Mouse (Mus musculus) skeletal muscle tissue, adult 2 months (tissue): ENCODE results near the gene 4930447C04Rik.
A peak's percentile ranks its signal among the peaks of the same experiment; 100 is the strongest.

Source experiments
- DNase-seq: peaks from one replicate; pipeline ENCODE4 v3.0.0-alpha.2; 2012; ENCODE audit warnings: low read depth, low spot score

4930447C04Rik gene

DNA sequence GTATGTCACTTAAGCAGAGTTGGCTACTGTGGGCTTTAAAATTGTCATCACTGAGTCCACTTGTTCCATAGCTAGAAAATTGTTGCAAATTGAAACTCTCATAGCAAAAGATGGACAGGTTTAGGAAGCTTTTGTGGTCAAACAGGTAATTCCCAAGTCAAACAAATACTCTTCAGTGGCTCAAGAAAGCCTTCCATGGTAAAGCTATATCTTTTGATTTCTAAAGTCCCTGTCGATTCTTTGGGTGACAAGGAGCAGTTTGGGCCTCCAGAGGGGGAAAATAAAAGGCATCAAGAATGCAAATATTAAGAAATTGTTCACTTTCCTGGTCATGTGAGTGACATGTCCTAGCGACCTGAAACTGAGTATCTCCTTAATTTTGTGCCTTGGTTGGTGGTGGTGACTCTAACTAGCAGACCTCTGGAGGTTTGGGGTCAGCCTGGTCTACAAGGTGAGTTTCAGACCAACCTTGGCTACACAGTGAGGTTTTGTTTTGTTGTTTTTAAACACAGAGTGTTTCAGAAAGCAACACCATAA lies 3.1 kb upstream of the 4930447C04Rik start:
- no peak for DNase-seq

DNA sequence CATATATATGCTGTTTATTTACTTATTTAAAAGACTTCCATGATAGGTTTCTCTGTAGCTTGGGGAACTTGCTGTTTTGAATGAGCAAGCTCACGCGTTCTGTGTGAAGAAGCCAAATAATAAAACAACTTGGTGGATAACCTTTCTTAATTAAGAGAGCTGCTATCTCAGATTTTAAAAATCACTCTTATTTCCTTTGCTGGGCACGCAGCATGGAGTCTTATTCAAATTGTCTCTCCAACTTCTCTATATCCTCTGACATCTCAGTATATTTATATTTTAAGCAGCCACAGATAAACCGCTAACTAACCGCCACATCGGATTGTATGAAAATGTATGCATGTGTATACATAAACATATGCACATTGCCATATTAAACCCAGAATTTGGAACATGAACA lies 1.6 kb upstream of the 4930447C04Rik start:
- no peak for DNase-seq

DNA sequence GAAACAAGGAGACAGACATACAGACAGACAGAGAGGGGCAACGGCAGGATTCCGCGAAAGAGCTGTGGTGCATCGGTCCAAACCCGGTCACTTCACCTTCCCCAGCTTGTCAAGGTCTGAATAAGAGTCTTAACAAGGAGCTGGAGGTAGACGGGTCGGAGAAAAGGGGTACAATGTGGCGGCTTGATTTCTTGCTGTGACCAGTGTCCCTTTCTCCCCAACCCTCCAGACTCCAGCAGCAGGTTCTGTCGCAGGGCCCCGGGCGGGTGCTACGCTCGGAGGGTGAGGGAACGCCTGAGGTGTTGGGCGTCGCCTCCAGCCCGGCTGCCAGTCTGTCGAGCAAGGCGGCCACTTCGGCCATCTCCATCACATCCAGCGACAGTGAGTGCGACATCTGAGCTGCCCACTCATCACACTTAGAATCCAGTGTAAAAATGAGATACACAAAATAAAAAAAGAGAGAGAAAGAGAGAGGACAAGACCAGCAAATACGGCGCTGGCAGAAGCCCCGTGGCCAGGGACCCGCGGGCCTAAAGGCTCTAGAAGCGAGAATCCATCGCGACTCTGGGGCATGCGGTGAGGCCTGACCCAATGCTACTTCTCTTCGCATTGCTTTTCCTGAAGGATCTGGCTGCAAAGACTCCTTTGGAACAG lies 951 bp upstream of the 4930447C04Rik start:
- no peak for DNase-seq

DNA sequence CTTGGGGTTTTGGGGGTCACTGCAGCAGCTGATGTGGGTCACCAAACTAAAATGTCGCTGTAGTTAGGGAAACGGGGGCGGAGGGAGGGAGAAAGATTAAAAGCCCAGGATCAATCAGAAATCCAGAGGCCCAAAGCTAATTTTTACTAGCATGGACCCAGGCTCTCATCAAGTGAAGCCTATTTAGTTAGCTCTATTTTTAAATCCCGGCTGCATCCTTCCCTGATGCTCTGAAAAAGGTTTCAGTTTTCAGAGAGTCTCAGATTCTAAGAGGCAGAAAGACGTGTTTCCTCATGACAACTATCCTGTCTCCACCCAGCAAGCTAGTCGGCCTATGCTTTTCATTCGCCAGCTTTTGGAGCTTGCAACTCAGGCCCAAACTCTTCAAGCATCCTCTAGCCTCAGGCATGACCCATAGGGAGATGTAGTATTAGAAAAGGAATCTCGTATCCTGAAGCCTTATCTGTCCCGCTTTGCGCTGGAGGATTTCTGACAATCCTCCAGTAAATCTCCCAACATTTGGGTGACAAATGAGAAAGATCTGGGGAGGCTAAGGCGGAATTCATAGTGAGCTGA lies 336 bp upstream of the 4930447C04Rik start:
- DNase-seq, result no peak

DNA sequence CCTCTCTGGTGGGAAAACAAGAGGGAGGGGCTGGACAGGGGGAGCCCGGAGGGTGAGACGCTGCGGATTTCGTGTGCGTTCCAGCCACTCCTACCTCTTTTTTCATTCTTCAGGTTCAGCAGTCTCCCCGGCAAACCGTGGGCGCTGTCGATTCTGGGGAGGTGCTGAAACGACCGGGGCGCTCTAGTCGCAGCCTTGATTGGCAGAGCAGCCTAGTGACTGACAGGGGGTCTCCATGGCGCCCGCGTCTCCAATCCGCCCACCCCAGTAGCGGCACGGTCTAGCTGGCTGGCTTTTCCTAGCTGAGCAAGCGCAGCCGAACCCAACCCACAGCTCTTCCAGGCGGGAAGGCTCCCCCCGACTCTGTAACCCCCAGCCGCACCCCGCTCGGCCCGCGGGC lies 958 bp downstream of the 4930447C04Rik start, which contains the start of gene Six6:
Six6 (plus strand) TSS at position 277 of the 400 bp plus-strand sequence.
- no peak for DNase-seq

DNA sequence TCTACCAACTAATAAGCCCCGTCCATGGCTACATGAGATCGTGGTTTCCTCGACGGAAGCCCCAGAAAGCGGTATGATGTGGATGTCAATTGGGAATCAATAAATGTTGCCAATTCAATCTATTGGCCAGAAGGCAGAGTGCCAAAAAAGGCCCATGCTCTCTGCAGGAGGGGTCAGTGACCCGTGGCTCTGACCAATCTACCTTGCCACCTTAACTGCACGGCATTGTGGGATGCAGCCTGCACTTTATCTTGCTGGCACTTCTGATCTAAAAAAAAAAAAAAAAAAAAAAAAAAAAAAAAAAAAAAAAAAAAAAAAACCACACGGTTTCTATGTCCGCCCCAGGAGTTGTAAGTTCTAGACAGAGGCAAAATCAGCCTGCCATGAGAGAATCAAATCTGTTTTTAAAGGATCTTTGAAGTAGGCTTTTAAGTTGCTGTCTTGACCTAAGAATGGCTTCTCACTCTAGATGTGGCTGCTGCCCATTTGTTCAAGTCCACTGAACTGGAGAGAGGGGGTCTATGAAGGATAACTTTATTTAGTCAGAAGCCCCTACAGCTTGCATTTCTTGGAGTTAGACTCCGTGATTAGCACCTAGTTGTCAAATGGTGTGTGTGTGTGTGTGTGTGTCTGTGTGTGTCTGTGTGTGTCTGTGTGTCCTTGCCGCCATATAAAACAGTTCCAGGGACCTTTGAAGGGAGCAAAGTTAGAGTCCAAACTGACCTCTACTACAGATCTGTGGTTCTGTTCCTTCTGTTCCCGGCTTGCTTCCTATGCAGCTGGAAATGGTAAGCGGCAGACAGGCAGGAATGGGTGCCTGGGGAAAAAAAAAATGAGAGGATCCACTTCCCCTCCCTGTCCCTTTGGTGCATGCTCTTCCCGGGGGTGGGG lies 1.7 kb downstream of the 4930447C04Rik start:
- DNase-seq, result no peak

DNA sequence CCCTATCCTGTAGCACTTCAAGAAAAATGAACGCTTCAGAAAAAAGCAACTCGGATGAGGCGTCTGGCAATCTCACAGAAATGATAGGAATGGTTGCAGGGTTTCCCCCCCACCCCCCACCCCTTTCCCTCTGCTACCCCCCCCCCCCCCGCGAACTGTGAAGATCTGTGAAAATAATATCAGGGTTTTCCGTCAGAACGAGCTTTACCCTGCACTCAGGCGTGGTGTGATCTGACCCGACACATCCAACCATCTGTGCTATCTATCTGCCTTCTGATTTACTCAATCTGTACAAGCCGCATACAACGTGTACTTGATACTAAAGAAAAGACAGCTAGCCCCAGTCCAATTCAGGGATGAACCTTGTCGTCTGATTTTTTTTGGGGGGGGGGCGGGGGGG lies 2.4 kb downstream of the 4930447C04Rik start:
- no peak for DNase-seq

DNA sequence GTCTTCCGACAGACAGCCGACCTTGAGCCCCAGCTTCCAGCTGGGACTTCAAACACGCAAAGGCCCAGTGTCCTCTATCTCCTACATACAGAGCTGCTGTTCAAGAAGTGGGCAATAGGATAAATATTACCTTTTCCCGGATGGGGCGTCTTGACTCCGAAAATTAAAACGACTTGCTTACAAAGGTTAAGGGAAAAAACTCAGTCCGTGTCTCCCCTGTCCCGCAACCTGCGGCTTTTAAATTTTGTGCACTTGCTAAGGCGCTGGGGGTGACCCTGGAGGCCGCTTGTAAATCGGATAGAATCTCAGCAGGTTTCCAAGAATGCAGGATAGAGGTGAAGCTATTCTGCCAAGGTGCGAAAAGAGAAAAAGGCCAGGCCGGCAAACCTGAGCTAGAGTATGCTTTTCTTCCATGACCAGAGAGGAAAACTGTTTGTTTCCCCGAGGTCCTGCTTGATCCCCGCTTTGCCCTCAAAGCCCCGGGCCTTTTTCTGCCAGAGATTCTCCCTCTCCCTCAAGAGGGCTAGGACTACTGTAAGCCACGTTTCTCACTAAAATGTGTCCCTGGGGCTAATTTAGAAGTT lies 2.9 kb downstream of the 4930447C04Rik start:
- DNase-seq, result no peak

DNA sequence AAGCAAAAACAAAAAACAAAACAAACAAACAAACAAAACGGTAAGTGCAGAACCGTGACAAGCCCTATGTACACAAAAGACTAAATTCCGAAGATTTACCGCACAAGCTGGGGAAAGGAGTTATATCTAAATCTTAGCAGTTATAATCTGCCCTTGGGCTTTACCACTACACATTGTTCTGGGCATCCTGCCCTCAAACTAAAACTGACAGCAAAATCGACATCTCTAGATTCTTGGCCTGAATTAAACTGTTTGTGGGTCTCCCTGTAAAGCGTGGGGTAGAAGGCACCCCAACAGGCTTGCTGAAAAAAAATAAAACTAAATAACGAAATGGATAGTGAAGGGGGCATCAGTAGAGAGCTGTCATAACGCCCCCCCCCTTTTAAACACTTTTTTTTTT lies 3.8 kb downstream of the 4930447C04Rik start:
- DNase-seq, result no peak

DNA sequence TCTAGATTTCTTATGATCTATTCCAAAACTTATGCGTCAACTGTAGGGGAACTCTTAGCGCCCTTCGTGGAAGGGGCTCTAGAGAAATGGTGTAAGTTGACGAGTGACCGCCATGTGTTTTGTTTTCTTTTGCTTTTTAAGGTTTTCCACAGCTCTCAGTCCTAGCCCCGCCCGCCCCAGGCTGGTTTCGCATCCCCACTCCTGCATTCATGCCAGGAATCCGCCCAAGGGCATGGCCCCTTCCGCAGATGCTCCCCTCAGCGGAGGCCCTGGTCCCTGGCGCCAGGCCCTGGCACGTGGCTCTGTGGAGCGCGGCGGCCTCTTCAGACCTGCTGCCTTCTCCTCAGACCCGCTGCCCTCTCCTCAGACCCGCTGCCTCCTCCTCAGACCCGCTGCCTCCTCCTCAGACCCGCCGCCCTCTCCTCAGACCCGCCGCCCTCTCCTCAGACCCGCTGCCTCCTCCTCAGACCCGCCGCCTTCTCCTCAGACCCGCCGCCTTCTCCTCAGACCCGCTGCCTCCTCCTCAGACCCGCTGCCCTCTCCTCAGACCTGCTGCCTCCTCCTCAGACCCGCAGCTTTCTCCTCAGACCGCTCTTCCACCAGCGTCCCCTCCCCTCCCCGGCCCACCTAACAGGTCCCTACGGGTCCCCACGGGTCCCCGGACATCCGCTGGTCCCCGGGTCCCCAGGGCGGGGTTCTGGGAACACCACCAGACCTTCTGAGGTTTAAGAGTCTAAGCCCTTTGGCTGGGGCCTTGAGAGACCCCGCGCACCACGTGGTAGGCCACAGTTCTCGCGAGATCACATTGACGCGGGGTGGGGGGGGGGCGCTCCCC lies 23.2 kb downstream of the 4930447C04Rik start:
- DNase-seq, result no peak

DNA sequence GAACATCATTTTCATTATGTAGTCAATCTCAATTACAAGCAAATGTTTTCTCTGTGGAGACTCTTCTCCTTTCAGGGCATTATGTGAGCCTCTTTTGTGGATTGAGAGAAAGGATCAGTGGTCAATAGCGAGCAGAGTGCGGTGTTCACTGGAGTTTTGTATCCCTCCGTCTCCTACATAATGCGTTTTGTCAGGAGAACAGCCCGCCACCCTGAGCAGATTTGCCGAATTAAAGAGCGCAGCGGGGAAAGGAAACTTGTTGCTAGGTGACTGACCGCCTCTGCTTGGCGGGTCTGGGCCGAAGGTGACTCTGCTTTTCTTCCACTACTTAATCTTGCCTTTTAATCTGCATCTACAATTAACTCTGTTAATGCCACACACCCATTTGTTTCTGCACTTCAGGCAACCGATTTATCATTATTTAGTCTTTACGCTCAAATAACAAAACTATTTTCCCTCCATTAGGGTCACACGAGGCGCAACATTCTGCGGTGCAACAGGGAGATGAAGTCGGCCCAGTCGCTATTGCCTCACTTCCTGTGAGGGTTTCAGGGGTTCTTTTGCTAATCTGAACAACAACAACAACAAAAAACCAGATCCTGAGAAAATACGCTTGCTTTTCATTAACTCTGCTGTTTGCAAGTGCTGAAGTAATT lies 86.1 kb downstream of the 4930447C04Rik start:
- no peak for DNase-seq

DNA sequence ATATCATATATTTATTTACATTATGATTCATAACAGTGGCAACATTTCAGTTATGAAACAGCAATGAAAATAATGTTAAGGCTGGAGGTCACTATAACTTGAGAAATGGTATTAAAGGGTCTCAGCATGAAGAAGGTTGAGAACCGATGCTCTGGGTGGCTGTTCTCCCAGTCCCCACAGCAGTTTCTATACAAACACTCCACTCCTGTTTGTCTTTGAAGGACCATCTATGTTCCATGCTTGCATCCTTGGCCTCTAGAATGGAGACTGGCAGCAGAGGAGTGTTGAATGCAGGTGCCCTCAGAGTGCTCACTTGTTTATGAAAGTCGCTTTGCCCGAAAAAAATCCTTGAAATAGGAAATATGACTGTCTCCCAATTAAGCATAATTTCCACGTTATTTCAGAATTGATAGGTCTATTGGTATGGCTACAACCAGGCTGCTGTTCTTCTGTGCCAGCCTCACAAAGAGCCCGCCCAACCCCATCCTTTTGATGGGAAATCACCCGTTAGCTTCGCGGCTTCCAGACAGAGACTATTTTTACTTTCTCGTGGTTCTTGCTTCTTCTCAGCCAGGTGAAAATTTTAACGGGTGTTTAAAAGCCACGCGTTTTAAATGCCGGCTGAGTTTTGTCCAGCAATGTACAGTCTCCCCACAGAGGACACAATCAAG lies 87.0 kb downstream of the 4930447C04Rik start:
- no peak for DNase-seq

DNA sequence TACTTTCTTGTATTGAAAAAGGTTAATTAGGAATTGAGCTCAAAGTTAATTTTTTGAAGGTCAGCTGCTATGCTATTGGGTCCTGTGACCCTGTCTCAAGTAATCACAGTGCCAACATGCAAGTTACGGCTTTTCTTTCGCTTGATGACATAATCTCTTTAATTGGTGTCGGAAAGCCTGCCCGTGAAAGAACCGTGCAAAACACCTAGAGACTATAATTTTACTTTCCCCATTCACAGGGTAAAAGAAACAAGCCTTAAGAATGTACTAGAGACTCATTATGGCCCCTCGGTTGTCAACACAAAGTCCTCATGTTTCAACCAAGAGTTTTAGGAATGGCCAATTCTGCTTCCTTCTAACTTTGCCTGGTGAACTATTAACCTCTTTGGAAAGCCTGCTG lies 88.3 kb downstream of the 4930447C04Rik start:
- no peak for DNase-seq

DNA sequence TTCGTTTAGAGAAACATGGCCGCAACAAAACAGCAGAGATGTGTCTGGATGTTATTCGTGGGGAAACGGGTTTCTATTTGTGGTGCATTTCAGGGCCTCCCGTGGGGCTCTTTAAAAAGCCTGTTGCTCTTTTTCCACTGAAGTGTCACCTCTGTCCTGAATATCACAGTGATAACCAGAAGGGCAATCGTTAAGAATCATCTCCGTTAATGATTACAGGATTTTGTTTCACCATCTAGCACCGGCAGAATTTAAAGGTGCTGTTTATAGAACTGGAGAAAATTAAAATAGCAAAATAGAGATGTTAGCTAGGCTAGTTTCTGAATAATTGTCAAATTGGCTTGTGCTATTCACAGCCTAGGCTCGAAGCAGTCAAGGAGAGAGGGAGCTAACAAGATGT lies 90.4 kb downstream of the 4930447C04Rik start:
- no peak for DNase-seq

DNA sequence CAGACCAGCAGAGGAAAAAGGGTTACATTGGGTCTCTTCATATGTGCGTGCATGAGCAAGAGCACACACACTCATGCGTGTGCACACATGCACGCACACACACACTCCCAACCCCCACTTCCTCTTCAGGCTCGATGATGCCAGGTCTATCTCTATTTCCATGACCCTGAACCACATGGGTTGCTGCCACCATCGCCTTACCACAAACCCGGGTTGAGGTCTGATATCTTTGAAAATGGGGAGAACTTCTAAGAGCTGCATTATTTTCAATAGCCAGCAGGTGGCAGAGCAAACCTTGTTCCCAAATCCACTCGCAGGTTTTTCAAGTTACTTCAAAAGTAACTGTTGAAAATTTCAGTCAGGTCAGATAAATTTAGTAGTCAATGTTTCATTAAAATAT lies 92.8 kb downstream of the 4930447C04Rik start:
- peak; percentile 18 for DNase-seq

DNA sequence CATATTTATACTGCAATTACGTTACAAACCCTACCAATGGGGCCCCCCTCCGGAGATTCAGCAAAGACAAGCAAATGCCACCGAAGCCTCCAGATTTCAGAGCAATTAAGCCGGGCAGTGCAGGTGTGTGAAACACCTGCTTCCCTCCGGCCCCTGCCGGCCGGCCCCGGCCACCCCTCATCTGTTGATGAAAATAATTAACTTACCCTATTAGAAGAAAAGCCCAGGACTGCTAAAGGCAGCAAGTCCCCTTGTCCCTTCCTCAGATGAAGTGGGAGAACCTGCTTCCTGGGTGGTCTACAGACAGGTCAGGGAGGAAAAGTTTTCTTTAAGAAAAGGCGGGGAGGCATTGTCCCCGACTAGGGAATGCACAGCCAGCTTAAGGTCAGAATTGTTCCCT lies 94.6 kb downstream of the 4930447C04Rik start:
- DNase-seq, result no peak

DNA sequence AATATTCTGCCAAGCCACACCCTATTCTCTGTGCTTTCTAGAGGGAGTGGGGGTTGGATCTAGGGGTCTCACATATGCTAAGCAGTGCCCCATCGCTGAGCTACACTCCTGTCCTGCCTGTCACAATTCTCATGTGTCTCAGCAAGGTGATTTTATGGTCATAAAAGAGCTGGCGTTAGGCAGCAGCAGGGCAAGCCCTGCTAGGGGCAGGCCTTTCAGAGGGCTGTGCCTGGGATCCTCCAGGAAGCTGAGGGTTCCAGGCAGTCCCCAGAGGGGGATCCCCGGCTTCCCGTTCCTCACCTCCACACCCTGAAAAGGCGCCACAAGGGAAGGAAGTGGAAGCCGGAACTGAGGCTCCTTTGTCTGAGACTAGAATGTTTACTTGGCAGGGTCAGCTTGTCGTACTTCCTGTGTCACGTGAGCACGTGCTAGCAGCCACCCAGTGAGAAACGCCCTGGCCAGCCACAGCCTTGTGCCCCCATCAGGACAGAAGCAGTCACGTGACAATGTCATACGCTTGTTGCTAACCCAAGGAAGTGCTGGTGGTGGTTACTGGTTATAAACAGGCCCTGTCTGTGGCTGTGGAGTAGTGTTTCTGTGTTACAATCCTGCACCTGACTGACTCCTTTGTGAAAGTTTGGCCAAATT lies 96.5 kb downstream of the 4930447C04Rik start:
- peak; percentile 76 for DNase-seq

DNA sequence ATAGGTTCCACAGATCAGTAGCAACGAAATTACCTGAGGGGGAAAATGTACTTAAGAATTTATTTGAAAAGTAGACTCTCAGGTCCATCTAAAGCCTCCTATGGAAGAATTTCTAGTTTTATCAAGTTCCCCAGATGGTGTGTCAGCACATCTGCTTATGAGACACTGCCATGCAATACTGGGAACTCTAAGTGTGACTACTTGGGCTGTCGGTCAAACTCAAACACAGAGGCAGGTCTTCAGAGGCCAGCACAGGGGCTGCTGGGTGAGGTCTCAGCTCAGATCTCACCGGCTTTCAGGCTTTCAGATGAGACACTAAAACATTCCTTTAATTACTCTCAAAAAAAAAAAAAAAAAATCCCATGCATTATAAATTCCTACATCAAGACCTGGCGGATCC lies 97.0 kb downstream of the 4930447C04Rik start:
- DNase-seq, result no peak

DNA sequence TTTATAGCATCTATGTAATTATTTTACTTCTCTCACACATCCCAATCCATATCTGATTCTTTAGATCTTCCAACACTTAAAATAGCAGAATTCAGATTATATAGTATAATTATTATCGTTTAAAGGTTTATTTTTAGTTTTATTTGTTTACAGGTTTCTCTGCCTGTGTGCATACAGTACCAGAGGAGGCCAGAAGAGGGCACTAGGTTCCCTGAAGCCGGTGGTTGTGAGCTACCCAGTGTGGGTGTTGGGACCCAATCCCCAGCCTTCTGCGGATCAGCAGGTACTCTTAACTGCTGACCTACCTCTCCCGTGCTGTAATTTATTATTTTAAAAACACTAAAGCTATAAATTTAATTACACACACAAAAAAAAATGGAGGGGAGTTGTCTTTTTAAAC lies 97.4 kb downstream of the 4930447C04Rik start:
- DNase-seq, result no peak

DNA sequence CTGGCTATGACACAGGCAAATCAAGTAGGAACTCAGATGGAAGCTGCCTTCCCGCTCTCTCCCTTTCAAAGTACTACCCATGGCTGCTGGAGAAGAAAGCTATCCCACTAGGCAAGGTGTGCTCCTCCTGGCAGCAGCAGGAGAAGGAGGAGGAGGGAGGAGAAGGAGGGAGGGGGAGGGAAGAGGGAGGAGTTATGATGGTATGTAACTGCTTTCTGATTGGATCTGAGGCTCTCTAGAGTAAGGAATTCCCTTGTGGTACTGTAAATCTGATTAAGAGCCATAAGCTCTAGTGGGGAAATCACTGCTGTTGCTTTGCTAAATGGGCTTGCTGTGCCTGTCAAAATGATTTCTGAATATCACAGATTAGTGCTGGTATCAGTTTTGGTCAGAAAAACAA lies 99.1 kb downstream of the 4930447C04Rik start:
- no peak for DNase-seq
